Mouse (Mus musculus): ENCODE measurements around the gene Olfr794.

Gene Olfr794

DNA sequence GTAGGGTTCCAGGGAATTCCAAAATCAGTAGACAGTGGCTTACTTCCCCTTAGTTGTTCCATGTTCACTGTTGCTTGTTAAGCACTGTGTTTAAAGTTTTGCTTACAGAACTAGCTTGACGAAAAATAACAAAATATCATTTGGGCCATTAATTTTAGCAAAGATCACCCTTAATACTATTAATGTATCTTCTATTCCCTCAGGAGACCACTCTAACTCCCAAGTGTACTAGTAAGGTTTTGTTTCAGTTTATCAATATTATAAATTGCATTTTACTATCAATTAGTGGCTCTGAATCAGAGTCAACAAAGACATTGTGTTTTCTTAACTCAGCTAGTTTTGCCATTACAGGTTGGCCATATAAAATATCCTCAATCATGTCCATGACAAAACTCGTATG is at the start of gene Olfr794:
Olfr794 (plus strand) TSS at position 301 of the 400 bp plus-strand sequence.
- DNase-seq (ENCODE audit: low read depth): no peak

DNA sequence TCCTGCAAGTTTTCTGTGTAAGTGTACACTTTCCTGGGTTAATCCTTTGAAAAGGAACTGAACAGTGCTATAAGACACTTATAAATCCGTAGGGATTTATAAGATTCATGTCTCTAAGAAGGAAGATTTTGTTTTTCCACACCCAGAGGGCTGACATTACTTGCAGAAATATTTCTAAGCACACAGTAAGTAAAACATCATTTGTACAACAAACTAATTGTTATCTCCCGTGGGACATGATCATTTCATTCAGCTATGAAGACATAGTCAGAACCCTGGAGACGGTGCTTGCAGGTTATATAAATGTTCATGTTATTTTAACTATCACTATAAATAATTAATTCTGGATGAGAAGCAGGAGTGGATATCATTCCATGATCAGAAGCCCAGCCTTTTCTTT is 46.0 kb upstream of the Olfr794 start, which contains the start of gene Olfr791:
Olfr791 (plus strand) TSS at position 301 of the 400 bp plus-strand sequence.
- DNase-seq (ENCODE audit: low read depth): no peak

DNA sequence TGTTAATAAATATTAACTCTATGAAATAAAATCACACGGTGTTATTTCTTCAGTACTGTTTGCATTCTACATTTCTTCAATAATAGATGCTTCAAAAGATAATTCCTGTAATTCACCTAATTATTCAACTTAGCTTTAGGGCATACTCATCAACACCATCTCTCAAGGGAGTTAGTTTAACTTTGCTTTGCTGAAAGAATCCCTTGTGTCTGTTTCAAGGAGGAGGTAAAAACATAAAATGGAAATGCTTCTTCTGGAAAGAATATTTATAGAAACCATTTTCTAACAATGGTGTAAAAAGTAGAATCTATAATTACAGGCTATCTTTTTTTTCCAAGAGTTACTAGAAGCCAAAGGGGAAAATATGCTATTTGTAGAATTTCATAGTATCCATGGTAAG is 28.6 kb upstream of the Olfr794 start, which contains the start of gene Olfr792:
Olfr792 (plus strand) TSS at position 301 of the 400 bp plus-strand sequence.
- no peak for DNase-seq (ENCODE audit: low read depth)

DNA sequence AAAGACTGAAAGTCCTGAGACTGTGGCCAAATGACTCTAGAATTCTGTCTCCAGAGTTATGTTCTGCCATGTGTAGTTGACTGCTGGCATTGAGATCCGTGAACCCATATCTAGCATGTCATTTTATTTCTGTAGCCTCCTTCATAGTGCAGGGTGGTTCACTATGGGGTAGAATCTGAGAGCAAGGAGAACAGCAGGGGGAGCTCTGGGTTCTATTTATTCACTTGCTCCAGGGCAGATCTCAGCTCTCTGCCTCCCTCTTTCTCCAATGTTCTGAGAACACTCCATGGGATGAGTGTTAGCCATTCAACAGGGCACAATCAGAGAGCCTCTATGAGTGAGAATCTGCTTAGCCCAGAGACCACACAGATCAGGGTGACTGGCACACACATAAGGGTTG is 18.1 kb upstream of the Olfr794 start:
- DNase-seq (ENCODE audit: low read depth): no peak

DNA sequence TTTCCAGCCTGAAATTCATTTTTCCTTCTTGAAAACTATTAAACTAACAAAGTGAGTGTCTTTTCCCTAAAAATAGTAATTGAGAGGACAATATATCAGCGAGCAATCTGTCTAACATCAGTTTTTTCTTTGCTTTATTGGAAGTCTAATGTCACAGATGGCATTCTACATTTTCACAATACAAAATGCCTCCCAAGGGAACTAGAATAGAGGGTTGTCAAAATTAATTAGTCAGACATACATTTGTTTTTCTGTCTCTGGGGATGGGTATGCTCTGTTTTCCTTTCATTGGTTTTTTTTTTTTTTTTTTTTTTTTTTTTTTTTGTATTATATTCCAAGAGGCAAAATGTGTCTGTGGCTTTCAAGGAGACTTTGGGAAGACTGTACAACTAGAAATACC is 9.6 kb downstream of the Olfr794 start:
- DNase-seq (ENCODE audit: low read depth): no peak

DNA sequence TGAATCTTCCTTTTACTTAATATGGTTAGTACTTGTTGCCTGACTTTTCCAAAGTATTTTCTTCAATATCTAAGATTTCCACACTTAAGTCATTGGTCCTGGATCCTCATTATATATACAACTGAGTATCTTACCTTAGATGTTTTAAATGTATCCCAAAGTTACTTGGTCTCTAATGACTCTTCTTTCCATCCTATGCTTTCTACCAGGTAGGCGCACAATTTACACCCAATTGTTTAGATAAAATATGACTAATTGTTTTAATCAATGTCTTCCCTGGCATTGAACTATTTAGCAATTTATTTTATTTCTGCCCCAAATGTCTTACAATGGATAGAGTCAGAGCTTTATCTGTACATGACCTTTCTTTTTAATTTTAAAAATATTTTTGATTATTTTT is 45.0 kb downstream of the Olfr794 start, which contains the start of gene Olfr796:
Olfr796 (minus strand) TSS at position 101 of the 400 bp plus-strand sequence.
- no peak for DNase-seq (ENCODE audit: low read depth)

DNA sequence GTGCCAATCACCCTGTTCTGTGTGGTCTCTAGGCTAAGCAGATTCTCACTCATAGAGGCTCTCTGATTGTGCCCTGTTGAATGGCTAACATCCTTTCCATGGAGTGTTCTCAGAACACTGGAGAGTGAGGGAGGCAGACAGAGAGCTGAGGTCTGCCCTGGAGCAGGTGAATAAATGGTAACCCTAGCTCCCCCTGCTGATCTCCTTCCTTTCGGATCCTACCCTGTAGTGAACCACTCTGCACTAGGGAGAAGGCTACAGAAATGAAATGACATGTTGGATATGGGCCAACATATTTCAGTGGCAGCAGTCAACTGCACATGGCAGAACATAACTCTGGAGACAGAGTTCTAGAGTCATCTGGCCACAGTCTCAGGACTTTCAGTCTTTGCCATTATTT is 54.3 kb downstream of the Olfr794 start:
- DNase-seq (ENCODE audit: low read depth): no peak
